19 mouse cellular contexts compared by ENCODE assay signal in the genomic region with DNA sequence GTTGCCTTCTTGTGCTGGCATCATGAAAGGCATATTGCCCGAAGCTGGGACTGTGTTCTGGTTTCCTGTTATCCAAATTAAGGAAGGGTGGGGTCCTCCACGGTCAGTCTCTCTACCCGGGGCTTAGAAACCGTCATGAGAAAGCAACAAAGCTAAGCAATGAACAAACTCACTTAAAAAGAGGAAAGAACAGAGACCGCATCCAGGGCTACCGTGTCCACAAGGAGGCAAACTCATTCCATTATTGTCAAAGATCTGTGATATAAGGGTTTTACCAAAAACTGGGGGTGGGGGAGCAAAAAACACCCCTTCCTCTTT. TPM values are rescaled to one million over a fixed set of nuclear protein-coding genes. Genes with fewer than 3 reads are reported as not detected.
DNase-seq lines count a peak whose midpoint lies in the region; ATAC-seq and TF ChIP-seq lines count a peak whose summit lies in the region.
"Had no signal": no experiment of that assay in that cellular context is flagged by ENCODE, and none has a peak within 500 bp of the region (broad histone marks: within the 10 kb centered on the region; RNA-seq: fewer than 3 reads in every experiment).

No protein-coding gene starts in this region.

- no peaks in the 10 kb centered on the region for H3K27me3 ChIP-seq in heart, adult 2 months (ENCODE audit: control insufficient read depth, insufficient read depth, low read length)
- H3K27me3 ChIP-seq in G1E (ENCODE audit: insufficient read depth, low read length): no peaks in the 10 kb centered on the region
- H3K27me3 ChIP-seq: heart, embryonic 13.5 days; stomach, embryonic 15.5 days had no signal

- 0 out of 2 replicates have a peak, but pooled peaks have one; percentile 13 for TF ChIP-seq CTCF in heart, adult 2 months (IDR thresholded peaks at IDR 0.05)
- no peak for TF ChIP-seq CTCF in G1E (IDR thresholded peaks at IDR 0.05; ENCODE audit: low read depth, low read length)

- ATAC-seq in G1E (ENCODE audit: extremely low read depth, insufficient number of reproducible peaks, low FRiP score, poor library complexity, severe bottlenecking): no peak
- peak; percentile 63 to 65 for ATAC-seq in hematopoietic stem cell, adult 5-6 weeks (replicated peaks in 1 of 2; ENCODE audit: insufficient read depth in 1 of 2, low FRiP score in 2 of 2, low TSS enrichment in 1 of 2, low read depth in 1 of 2, poor library complexity in 2 of 2, severe bottlenecking in 2 of 2)
- ATAC-seq in neutrophil, adult 5-6 weeks (ENCODE audit: extremely low read depth, insufficient number of reproducible peaks, low FRiP score, poor library complexity, severe bottlenecking): peak; percentile 27; the same call in 1 of the 2 replicates
- ATAC-seq: forebrain, embryonic 14.5 days; hindbrain, postnatal 0 days had no signal

- H3K4me3 ChIP-seq in heart, adult 2 months: no peak overlapping the region
- H3K4me3 ChIP-seq in G1E (ENCODE audit: low read depth, low read length): no peak overlapping the region
- H3K4me3 ChIP-seq: embryonic facial prominence, embryonic 10.5 days; heart, embryonic 13.5 days; stomach, embryonic 15.5 days had no signal

- TF ChIP-seq POLR2A in heart, adult 2 months (IDR thresholded peaks at IDR 0.05; ENCODE audit: insufficient read depth, low read depth, low read length): no peak

- no peaks in the 10 kb centered on the region for H3K36me3 ChIP-seq in heart, adult 2 months (ENCODE audit: control insufficient read depth, insufficient read depth, low read length)
- H3K36me3 ChIP-seq in G1E (replicated peaks): no peaks in the 10 kb centered on the region
- H3K36me3 ChIP-seq: embryonic facial prominence, embryonic 10.5 days; heart, embryonic 13.5 days; stomach, embryonic 15.5 days had no signal

- TF ChIP-seq EP300 in heart, adult 2 months (IDR thresholded peaks at IDR 0.05; ENCODE audit: insufficient read depth, low read depth, low read length): no peak

- H3K9me3 ChIP-seq in G1E (replicated peaks): no peaks in the 10 kb centered on the region
- H3K9me3 ChIP-seq: embryonic facial prominence, embryonic 10.5 days; heart, embryonic 13.5 days; stomach, embryonic 15.5 days had no signal

- no peaks in the 10 kb centered on the region for H3K79me2 ChIP-seq in heart, adult 2 months (replicated peaks; ENCODE audit: control insufficient read depth, insufficient read depth, low read length)

- no peaks in the 10 kb centered on the region for H3K4me1 ChIP-seq in heart, adult 2 months (ENCODE audit: control insufficient read depth, insufficient read depth, low read length)
- peaks cover 47% of the 10 kb centered on the region for H3K4me1 ChIP-seq in G1E (ENCODE audit: insufficient read depth, low read depth, low read length)
- H3K4me1 ChIP-seq: stomach, embryonic 15.5 days had no signal

- no peak overlapping the region for H3K27ac ChIP-seq in heart, adult 2 months
- H3K27ac ChIP-seq: embryonic facial prominence, embryonic 10.5 days; heart, embryonic 13.5 days; hindbrain, postnatal 0 days; liver, embryonic 14.5 days; stomach, embryonic 15.5 days had no signal

- 62% methylated on average over 6 of the region's 6 CpGs for WGBS in heart, adult 2 months

- H3K9ac ChIP-seq in heart, adult 2 months (ENCODE audit: low read depth, low read length): no peak overlapping the region
- H3K9ac ChIP-seq: heart, embryonic 13.5 days; liver, embryonic 14.5 days; stomach, embryonic 15.5 days had no signal

- no peak for DNase-seq in heart, adult 2 months
- no peak for DNase-seq in heart, postnatal 36 days
- DNase-seq in G1E (ENCODE audit: low spot score): peak; percentile 15
- no peak for DNase-seq in urinary bladder, postnatal 10 days (ENCODE audit: low spot score)
- no peak for DNase-seq in urinary bladder, postnatal 36 days (ENCODE audit: low spot score in 2 of 2)
- DNase-seq: adrenal gland, postnatal 36 days; cerebellum, postnatal 10 days; heart, postnatal 4 days; kidney, adult 2 months; kidney, postnatal 25 days; midbrain, embryonic 14.5 days had no signal

- intact Hi-C loops in heart, adult 2 months (cut with DNase I): no loop called here
- intact Hi-C loops in heart, postnatal 36 days (cut with DNase I): no loop called here

RNA-seq across cellular contexts. Expression of gene Stx11, which starts 34.3 kb away (rescaled TPM):
- 1 to 10 TPM; 2.7 to 4.0 TPM for total RNA-seq in heart, adult 2 months (2021)
- 1.7 and 2.2 TPM in 2 replicates for polyA plus RNA-seq in heart, adult 2 months (2012; rRNA removed)
- 1 to 10 TPM; 1.3 to 2.2 TPM for total RNA-seq in heart, postnatal 36 days (2021)
- 34.3 and 40.0 TPM in 2 replicates for total RNA-seq in G1E (2014; fragmentation: Nextera tagmentation)
- 25.4 and 28.4 TPM in 2 replicates for total RNA-seq in G1E (2017)
- 13.3 and 13.8 TPM in 2 replicates for polyA plus RNA-seq in G1E (2012)
- total RNA-seq in hematopoietic stem cell, adult 5-6 weeks (2017): 5.4 and 5.8 TPM in 2 replicates
- 67.7 and 67.8 TPM in 2 replicates for total RNA-seq in neutrophil, adult 5-6 weeks (2017)
